Mouse (Mus musculus) right cerebral cortex, postnatal 10 days (tissue): ENCODE results near the gene Lrba.

Experiments used
- DNase-seq, 2 experiments: peaks; one replicate each; pipeline ENCODE4 v3.0.0; 2021; ENCODE audit warnings: low spot score in 2 of 2

The Lrba gene

DNA sequence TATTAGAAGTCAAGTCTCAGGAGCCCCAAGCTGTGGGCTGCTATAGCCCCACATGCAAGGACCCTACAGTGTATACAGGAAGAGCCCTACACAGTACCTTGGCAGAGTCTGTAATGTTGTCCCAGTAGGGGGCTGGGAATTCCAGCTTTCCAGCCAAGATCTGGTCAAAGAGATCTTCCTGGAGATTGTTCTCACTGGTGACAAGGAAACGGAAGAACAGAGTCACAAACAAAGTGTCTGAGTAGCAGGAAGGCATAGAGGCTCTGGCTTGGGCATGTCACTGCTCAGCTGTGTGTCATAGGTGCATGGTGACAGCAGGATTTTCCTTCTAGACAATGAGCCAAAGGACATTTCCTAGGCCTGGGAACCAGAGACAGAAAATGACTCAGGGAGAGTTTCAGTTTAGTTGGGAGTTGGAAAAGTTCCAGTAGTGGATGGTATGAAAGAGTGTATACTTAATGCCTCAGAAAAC lies 569.3 kb downstream of the Lrba start:
- DNase-seq = peak in 1 of 2 experiments; percentile 21

DNA sequence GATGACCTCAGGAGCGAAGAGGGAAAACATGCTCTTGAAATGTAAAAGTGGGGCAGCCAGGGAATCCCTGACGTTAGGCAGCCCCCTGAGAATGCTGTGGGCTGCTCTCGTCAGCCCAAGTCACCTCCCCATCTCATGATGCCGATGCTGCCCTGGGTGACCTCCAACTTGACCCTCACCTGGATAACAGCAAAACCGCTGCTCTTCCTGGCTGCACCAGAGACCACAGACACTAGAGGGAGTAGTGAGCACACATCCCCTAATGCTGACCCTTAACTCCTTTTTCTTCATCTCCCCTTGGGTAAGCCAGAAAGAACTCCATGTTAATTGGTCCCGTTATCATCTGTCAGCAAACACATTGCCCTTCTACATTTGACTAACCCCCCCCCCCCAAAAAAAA lies 572.2 kb downstream of the Lrba start:
- no peak for DNase-seq

DNA sequence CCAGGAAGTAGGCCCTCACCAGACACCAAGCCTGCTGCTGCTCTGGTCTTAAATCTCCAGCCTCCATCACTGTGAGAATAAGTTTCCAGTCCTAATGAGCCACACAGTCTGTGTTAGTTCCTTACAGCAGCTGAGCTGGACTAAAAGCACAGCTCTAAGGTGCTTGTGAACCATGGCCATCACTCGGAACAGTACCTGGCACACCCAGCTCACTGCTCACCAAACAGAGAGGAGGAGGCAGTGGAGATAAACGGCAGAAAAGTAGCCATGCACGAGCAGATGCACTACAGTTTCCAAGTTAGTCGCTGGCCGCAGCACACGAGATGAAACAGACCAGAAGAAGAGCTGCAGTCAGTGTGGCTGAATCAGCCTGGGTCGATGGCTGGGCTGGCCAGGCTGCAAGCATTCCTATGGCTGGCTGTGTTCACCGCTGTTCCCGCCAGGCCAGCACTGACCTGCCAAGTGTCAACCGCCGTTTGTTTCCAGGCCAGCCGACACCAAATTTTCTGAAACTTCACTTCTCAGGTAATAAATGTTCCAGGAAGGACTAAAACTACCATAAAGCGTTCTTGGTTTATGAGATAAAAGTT lies 573.5 kb downstream of the Lrba start:
- no peak for DNase-seq

DNA sequence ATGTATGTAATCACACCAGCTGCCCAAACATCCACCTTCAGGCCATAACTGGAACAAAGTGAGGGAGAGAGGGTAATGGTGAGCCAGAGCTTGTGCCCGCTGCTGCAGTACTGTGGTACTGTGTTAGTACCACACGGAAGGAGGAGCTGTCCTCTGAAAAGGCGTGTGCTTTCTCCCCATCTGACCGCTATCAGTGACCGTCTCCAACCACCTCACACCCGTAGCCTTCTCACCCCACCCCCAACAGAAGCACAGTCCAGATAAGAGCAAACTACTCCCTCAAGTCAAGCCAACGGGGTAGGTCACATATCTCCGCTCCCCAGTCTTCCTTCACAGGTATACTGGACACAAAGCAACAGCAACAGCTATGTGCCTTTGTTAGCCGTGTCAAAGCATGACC lies 574.6 kb downstream of the Lrba start:
- no peak for DNase-seq

DNA sequence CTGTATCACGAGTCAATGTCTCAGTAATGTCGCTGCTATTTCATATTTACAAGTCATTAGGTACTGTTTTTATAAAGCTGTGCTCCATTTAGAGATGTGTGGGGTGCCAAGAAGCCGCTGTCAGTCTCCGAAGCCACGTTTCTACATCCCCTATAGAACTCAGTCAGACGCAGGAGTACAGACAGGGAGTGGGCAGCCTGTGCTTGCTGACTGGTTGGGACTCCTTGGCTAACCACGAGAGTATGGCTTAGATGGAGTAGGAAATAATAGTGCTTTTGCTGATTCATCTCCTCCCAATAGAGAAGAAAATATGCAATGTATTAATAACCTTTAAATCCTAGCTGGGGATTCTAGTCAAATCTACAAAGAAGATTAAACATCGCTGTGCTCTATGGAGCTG lies 576.4 kb downstream of the Lrba start:
- DNase-seq = peak in 1 of 2 experiments; percentile 30

DNA sequence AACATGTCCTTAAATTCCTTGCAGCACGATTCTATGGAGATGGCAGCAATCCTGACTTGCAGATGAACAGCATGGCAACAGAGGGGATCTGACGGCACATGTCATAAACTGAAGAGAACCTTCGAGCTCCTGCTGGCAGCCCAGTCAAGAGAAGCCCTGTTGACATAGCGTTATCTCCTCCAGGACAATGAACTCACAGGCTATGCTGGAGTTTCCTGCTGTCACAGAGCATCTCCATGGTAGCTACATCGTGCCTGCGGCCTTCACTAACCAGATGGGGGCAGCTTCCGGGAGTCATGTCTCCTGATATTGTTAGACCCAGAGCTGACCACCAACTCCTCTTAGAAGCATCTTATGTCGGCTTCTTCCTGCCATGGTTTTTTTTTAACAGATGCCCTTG lies 578.3 kb downstream of the Lrba start:
- peak; percentile 21 to 29 for DNase-seq

DNA sequence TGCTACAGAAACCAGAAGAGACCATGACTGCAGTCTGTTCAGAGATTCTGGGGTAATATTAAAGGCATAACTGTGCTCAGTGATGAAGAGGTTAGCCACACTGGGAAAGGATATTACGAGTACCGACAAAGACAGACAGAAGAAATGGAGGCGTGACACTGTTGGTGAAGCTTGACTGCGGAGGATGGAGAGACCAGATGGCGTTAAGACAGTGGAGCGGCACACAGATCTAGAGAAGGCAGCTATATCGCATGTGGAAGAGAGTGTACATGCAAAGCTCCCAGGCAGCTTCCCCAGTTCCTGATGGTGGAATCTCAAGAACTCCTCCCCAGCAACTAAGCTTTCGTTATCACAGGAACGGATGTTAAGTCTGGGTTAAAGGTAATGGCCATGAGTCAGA lies 579.8 kb downstream of the Lrba start:
- peak; percentile 61 to 80 for DNase-seq

DNA sequence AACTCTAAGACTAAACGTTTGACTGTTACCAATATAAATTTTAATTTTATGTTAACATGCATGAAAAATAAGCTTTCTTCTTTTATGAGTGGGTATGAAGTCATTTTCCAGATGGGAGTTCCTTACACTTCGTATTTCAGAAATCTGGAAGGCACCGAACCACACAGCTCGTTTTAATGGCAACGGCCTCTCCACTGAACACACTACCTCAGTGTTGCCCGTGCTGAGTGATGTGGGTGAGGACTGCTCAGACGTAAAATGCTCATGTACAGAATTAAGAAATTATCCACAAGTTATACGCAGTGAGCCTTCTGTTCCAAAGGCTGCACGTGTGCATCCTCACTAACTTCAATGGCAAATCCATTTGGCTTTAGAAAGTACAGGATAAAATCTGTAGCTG lies 582.4 kb downstream of the Lrba start:
- peak; percentile 34 to 44 for DNase-seq

DNA sequence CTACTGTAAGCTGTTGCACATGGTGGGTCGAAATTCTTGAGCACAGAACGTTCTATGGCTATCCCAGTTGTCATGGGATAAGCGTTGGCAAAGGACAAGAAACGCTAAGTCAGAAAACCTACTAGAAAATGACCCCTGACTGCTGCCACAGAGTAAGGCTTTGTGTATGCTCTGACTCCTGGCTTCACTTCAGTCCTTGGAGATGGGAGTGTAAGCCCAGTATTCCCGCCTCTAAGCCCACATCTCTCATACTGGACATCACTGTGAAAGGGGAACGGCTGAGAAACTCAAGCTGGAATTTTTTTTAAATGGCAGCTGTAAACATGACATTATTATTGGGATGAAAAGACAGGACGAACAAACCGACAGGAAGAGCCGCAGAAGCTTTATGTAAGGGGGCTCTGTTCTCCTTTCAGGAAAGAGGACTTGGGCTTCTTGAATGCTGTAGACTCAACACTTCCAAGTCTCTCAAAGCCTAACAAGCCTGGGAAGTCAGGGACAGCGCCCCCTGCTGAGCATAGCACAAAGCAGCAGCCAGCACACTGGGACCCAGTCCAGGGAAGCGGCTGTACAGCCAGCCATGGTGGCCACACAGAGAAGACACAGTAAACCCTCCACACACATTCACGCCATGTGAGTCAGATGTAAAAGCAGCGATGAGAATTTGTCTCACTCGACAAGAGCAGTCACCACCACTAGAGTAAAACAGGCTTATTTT lies 583.4 kb downstream of the Lrba start:
- peak; percentile 83 for DNase-seq

DNA sequence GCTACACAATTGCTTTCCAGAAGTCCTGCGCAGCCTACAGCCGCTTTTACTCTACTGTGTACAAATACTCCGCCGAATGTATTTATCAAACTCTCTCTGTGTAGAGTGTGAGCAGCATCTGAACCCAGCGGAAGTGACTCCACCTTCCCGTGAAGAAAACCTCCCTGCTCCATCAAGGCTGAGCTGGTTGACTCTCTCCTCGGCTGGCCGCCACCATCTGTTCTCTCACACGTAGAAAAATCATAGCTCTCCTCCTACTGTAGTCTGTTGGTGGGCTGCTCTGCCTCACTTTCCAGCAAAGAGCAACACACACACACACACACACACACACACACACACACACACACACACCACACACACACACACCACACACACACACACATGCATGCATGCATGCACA lies 584.7 kb downstream of the Lrba start:
- DNase-seq = peak; percentile 61 to 64

DNA sequence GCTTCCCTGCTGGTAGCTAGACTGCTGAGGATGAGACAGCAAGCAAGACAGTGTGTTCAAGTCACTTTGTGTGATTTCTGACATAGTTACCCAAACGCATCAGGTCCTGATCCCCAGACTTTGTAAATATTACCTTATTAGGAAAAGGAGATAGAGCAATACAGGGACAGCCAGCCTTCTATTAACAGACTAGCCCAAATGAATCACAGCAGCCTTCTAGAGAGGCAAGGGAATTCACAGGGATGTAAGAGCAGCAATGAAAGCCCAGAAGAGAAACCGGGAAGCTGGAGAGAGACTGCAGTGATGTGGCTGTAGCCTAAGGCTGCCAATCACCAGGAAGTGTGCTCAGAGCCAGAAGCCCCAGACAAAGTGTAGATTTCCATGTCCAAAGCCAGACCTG lies 585.2 kb downstream of the Lrba start:
- DNase-seq = no peak

DNA sequence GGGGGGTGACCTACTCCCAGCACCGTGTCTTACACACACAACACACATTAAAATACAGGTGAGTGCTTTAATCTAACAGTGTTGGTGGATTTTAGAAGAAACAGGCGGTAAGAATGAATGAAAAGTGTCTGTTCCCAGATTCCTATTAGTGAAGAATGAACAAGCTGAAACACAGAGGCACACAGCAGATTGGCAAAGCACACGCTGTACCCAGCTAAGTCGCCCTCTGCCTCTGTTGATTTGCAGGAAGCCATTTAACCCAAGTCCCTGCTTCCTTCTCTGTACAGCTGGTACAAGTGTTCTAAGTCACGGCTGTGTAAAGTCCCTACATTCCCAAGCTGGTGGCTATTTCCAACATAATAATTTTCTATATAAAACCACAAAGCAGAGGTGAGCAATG lies 586.4 kb downstream of the Lrba start:
- DNase-seq = peak in 1 of 2 experiments; percentile 22

DNA sequence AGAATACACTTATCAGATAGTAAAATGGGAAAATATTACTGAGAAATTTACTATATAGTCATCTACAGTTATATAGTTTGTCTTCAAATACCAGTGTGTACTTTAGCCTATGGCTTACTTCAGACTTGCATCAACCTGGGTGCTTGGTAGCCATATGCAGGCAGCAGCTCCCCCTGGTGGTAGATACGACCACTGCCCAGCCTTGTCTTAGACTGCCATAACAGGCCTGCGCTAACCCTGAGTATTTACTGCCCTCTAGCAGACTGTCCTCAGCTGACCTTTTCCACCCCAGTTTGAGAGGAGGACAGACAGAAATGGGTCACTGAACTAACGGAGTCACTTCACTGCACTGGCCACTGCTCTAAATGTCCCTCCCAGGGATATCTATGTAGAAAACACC lies 588.2 kb downstream of the Lrba start:
- peak; percentile 75 to 81 for DNase-seq

DNA sequence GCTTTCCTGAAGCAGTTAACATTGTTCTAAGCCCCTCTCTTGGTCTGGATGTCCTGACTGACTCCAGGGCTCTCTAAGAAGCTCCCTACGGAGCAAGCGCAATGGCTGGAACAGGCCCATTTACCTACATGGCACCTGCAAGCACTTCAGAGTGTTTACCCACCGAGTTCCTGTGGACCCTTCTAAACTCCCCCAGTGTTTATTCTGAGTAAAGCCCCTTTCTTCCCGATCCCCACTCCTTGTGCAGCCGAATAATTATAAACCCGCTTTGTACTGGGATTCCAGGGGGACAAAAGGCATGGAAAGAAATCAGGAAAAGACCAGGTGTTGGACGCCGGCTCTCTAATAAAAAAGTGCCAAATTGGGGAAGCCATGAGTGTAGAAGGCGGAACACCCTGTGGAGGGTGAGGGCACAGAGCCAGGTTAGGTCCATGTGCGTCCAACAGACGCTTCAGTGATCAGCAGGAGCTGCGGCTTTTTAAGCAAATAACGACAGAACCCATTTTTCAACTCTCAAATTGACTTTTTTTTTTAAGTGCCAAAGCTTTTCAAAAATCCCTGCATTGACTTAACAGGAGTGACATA lies 593.6 kb downstream of the Lrba start:
- DNase-seq = no peak

DNA sequence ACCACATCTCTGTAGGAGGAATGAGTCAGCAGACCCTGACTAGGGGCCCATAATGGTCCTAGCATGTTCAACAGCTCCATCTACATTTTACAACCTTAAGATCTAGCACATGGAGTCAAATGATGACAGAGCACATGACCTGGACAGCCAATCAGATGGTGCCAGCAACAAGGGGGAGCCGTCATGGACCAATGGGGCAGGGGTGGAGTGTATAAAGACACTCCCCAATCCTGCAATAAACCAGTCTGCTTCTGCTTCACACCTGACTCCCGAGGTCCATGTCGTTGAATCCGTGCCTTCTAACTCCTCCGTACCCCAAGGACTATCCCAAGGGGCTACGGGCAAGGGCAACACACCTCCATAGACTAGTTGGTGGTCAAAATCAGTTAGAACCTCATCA lies 594.9 kb downstream of the Lrba start:
- DNase-seq = no peak

DNA sequence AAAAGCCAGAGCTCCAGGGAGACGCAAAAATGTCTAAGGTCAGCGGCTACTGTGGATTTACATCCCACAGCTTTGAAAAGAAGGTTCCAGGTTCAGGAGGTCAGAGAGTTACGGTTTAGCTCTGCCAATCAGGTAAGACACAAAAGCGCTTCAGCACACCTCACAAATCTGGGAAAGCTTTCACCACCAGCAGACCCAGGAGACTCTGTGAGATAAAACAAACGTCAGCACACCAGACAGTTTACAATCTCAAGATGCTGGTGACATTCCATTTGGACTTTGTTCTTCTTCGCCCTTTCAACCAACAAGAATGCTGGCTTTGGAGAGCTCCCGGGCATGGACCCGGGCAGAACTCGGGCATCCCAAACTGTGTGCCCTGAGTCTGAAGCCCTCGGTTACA lies 595.9 kb downstream of the Lrba start:
- no peak for DNase-seq

DNA sequence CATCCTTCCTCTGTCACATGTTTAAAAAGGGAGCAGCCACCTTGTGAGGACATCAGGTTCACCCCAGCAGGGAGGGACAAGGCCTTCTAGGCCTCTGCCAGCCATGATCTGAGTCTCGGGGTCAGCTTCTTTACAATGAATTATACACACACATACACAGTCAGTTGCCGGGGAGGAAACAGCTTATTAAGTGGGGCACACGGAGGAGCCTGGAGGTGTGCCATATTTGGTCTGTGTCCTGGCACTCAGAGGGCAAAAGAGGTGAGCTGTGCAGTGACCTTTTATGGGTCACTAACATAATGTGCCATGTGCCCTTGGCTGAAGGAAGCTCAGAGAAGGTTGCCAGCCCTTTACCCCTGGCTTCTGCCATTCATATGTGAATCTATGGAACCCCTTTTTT lies 596.9 kb downstream of the Lrba start:
- no peak for DNase-seq

DNA sequence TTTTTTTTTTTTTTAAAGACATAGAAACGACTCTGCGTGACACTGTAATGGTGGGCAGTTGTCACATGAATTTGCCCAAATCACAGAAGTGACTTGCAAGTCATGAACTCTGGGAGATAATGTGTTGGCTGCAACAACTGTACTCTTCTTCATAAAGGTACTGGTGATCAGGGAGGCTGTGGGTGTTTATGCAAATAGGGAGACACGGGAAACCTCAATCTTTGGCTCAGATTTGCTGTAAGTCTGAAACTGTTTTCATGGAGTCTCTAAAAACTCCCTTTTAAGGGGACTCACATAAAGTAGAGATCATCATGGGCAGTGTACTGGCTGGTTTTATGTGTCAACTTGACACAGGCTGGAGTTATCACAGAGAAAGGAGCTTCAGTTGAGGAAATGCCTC lies 603.0 kb downstream of the Lrba start:
- no peak for DNase-seq

DNA sequence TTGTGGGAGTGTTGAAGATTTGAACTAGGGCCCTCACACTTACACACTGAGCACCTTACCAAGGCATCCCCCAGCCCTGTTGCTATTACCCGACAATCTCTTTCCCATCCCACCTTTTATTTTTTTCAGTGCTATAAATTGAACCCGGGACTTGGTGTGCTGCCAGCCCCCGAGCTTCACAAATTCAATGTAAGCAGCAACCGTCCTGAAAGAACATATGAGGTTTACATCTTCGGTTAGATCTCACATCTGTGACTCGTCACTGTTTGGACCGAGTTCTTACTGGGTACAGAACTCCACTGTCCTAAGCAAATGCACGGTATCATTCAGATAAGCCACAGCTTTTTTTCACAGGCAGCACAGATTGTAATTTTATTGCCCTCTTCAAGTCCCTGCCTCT lies 607.6 kb downstream of the Lrba start:
- DNase-seq = peak; percentile 59 to 60
